Mouse (Mus musculus) frontal cortex, postnatal 14 days (tissue): Measurements from ENCODE around the gene Decr2.
"Not testable (repeated sequence)": the region's sequence is repeated elsewhere in the genome, so short reads cannot be mapped to it uniquely, and the experiment has no call there.

Experiments
- DNase-seq, 2 experiments: peaks; one replicate each; pipeline ENCODE4 v3.0.0; 2022; ENCODE audit warnings: low spot score in 2 of 2

Decr2 gene

GRCm38 (mm10) chr17:26113181-26113948, 23.2 kb upstream of the Decr2 start, which contains the start of gene Tmem8:
Gene Tmem8, plus strand, starts transcription at chr17:26113299.
- peak in 1 of 2 experiments; percentile 63 for DNase-seq

GRCm38 (mm10) chr17:26112751-26113150, 22.6 kb upstream of the Decr2 start:
- DNase-seq = no peak

- no peak for DNase-seq
These were observed 21.6 kb upstream of the Decr2 start for GRCm38 (mm10) chr17:26111722-26112121.

GRCm38 (mm10) chr17:26111024-26111423, 20.9 kb upstream of the Decr2 start:
- no peak for DNase-seq

- DNase-seq = no peak
These were observed 20.0 kb upstream of the Decr2 start for GRCm38 (mm10) chr17:26110156-26110555.

GRCm38 (mm10) chr17:26105619-26106018, 15.5 kb upstream of the Decr2 start:
- no peak for DNase-seq

- no peak for DNase-seq
These were observed 11.3 kb upstream of the Decr2 start for GRCm38 (mm10) chr17:26101478-26101877.

- no peak for DNase-seq
These were observed 10.0 kb upstream of the Decr2 start for GRCm38 (mm10) chr17:26100166-26100565.

- DNase-seq = not testable (repeated sequence)
These were observed 9.2 kb upstream of the Decr2 start for GRCm38 (mm10) chr17:26099316-26099715.

GRCm38 (mm10) chr17:26098461-26098860, 8.3 kb upstream of the Decr2 start:
- no peak for DNase-seq

GRCm38 (mm10) chr17:26095121-26095740, 5.1 kb upstream of the Decr2 start, which contains the start of gene Nme4:
Gene Nme4, minus strand, starts transcription at chr17:26095602.
- DNase-seq = peak in 1 of 2 experiments; percentile 53

GRCm38 (mm10) chr17:26094531-26095110, 4.5 kb upstream of the Decr2 start:
- no peak for DNase-seq

GRCm38 (mm10) chr17:26087059-26087564, 3.0 kb downstream of the Decr2 start:
- DNase-seq = no peak

GRCm38 (mm10) chr17:26080867-26081266, 9.3 kb downstream of the Decr2 start:
- no peak for DNase-seq

GRCm38 (mm10) chr17:26078851-26079250, 11.3 kb downstream of the Decr2 start:
- DNase-seq = no peak

GRCm38 (mm10) chr17:26075246-26075645, 14.9 kb downstream of the Decr2 start:
- no peak for DNase-seq

GRCm38 (mm10) chr17:26070136-26070535, 20.0 kb downstream of the Decr2 start:
- DNase-seq = no peak

GRCm38 (mm10) chr17:26068831-26069739, 21.1 kb downstream of the Decr2 start, which contains the start of gene Rab11fip3:
Gene Rab11fip3, minus strand, starts transcription at chr17:26069555.
- DNase-seq = peak; percentile 66 to 68

GRCm38 (mm10) chr17:26068024-26068830, 21.9 kb downstream of the Decr2 start:
- no peak for DNase-seq

- DNase-seq = no peak
These were observed 23.6 kb downstream of the Decr2 start for GRCm38 (mm10) chr17:26066488-26067020.
